Mouse (Mus musculus) hematopoietic multipotent progenitor cell, adult 10-12 weeks (in vitro differentiated cells): ENCODE data around the gene Olfr152. TPM values are rescaled to one million over a fixed set of nuclear protein-coding genes. Genes with fewer than 3 reads are reported as not detected.

ENCODE experiments used
- polyA plus RNA-seq: library from polyadenylated mRNA; stranded (reverse); fragments of >175 nt; gene quantifications from 2 replicates; pipeline ENCODE4 v1.2.3, GENCODE M21; 2012; ENCODE audit warnings: low replicate concordance

The Olfr152 gene
- not detected in 2 replicates for polyA plus RNA-seq

GRCm38 (mm10) chr2:87779183-87779582, at the start of gene Olfr152:
Gene Olfr152 (plus strand): TSS chr2:87779483.

GRCm38 (mm10) chr2:87739878-87740277, 39.4 kb upstream of the Olfr152 start, which contains the start of gene Olfr1138:
Gene Olfr1138 (minus strand): TSS chr2:87739978.

DNA sequence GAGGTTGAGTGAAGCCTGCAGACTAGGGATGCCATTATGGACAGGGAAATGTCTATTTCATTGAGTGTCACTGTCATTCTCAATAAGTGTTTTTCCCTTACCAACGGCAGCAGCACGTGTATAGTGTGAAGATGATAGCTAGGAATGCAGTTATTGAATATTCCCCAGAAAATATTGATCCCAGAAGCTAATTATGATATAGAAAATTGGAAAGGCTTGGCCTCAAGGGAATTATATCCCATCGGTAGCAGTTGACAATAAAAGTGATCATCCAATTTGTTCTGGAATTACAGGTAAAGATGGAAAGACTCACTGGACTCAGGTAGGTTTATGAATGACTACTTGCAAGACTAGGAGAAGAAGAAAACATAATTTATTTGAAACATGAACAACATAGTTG, 35.8 kb upstream of the Olfr152 start, which contains the start of gene Olfr1140:
TSS of gene Olfr1140 (plus strand) at position 301 of the 400 bp plus-strand sequence.

GRCm38 (mm10) chr2:87753891-87754290, 25.4 kb upstream of the Olfr152 start, which contains the start of gene Olfr1141:
Gene Olfr1141 (minus strand): TSS chr2:87753991.

DNA sequence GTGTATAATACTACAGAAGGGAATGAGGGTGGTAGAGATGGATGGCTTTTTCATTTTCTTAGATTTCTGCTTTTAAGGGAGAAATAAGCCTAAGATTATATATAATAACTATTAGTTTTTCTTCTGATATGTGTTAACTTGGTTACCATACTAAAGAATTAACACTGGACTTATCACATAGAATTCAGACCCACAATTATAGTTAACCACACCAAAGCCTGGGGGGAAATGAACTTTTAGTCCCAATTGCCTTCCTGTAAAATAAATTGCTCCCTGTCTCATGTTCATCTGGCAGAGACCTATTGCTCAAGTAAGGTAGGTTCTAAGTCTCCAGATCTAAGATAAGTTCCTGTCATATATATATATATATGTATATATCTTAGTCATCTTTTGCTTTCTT, 21.0 kb downstream of the Olfr152 start, which contains the start of gene Olfr1143:
TSS of gene Olfr1143 (plus strand) at position 301 of the 400 bp plus-strand sequence.

DNA sequence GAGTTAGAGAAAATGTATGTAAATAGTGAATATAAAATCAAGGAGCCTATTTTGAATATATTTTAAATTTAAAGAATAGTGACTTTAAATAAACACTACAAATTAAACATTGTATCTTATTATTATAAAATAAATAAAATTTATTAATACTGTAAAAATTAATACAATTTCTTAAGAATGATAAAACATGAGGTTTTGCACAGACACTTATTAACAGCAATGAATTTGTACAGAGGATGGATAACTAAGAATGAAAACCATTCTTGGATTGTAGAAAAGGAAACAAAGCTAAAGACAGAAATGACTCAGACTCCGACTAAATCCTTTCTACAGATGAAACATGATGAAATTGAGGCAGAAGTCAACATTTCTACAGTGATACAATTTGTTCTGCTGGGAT, 30.2 kb downstream of the Olfr152 start, which contains the start of gene Olfr1145:
TSS of gene Olfr1145 (plus strand) at position 301 of the 400 bp plus-strand sequence.

DNA sequence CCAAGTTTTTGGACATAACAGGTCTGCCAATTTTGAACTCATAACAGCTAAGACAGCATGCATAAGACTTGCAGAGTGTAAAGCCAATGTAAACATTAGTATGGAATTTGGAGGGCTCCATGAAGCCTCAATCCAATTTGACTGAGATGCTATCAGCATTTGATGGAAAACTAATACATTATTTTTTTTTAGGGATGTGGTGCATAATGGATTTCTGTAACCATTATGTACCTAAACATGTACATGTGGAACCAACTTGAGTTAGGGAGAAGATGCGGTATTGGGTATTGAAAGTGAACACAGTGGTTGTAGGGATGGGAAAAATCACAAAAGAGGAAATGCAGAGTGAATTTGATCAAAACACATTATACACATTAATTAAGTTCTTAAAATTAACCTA, 51.0 kb downstream of the Olfr152 start, which contains the start of gene Olfr1148:
TSS of gene Olfr1148 (plus strand) at position 301 of the 400 bp plus-strand sequence.

Other genes starting within 250 kb of the Olfr152 start
- not detected in 2 replicates for gene Olfr153, start 247.7 kb upstream of the Olfr152 start, polyA plus RNA-seq
- gene Olfr1128, start 233.9 kb upstream of the Olfr152 start, polyA plus RNA-seq, result not detected in 2 replicates
- gene Olfr1129, start 205.6 kb upstream of the Olfr152 start, polyA plus RNA-seq, result not detected in 2 replicates
- not detected in 2 replicates for gene Olfr1130, start 173.3 kb upstream of the Olfr152 start, polyA plus RNA-seq
- gene Olfr1131, start 152.4 kb upstream of the Olfr152 start, polyA plus RNA-seq, result not detected in 2 replicates
- not detected in 2 replicates for gene Olfr1132, start 141.9 kb upstream of the Olfr152 start, polyA plus RNA-seq
- gene Olfr1133, start 132.1 kb upstream of the Olfr152 start, polyA plus RNA-seq, result not detected in 2 replicates
- not detected in 2 replicates for gene Olfr1134, start 121.0 kb upstream of the Olfr152 start, polyA plus RNA-seq
- gene Olfr1135, start 105.8 kb upstream of the Olfr152 start, polyA plus RNA-seq, result not detected in 2 replicates
- not detected in 2 replicates for gene Olfr1136, start 85.5 kb upstream of the Olfr152 start, polyA plus RNA-seq
- gene Olfr1137, start 66.3 kb upstream of the Olfr152 start, polyA plus RNA-seq, result not detected in 2 replicates
- not detected in 2 replicates for gene Olfr1138, start 39.5 kb upstream of the Olfr152 start, polyA plus RNA-seq
- gene Olfr1140, start 35.7 kb upstream of the Olfr152 start, polyA plus RNA-seq, result not detected in 2 replicates
- not detected in 2 replicates for gene Olfr1141, start 25.5 kb upstream of the Olfr152 start, polyA plus RNA-seq
- not detected in 2 replicates for gene Olfr1143, start 21.1 kb downstream of the Olfr152 start, polyA plus RNA-seq
- not detected in 2 replicates for gene Olfr1145, start 30.3 kb downstream of the Olfr152 start, polyA plus RNA-seq
- gene Olfr1148, start 51.0 kb downstream of the Olfr152 start, polyA plus RNA-seq, result not detected in 2 replicates
- not detected in 2 replicates for gene Olfr1150-ps1, start 64.5 kb downstream of the Olfr152 start, polyA plus RNA-seq
- not detected in 2 replicates for gene Olfr1151, start 76.4 kb downstream of the Olfr152 start, polyA plus RNA-seq
- not detected in 2 replicates for gene Olfr1152, start 87.0 kb downstream of the Olfr152 start, polyA plus RNA-seq
- gene Olfr1153, start 115.5 kb downstream of the Olfr152 start, polyA plus RNA-seq, result 0.12 TPM in 1 of 2 replicates, not detected in the other
- not detected in 2 replicates for gene Olfr1154, start 125.7 kb downstream of the Olfr152 start, polyA plus RNA-seq
- gene Olfr1155, start 165.7 kb downstream of the Olfr152 start, polyA plus RNA-seq, result not detected in 2 replicates
- not detected in 2 replicates for gene Olfr1156, start 173.6 kb downstream of the Olfr152 start, polyA plus RNA-seq
- gene Olfr1157, start 188.8 kb downstream of the Olfr152 start, polyA plus RNA-seq, result not detected in 2 replicates
- not detected in 2 replicates for gene Olfr74, start 195.2 kb downstream of the Olfr152 start, polyA plus RNA-seq
- not detected in 2 replicates for gene Olfr1158, start 210.6 kb downstream of the Olfr152 start, polyA plus RNA-seq
- not detected in 2 replicates for gene Olfr1160, start 228.8 kb downstream of the Olfr152 start, polyA plus RNA-seq
- not detected in 2 replicates for gene Olfr1161, start 243.3 kb downstream of the Olfr152 start, polyA plus RNA-seq